Mouse (Mus musculus): ENCODE data around the gene Cltc. TPM values are rescaled to one million over a fixed set of nuclear protein-coding genes. Genes with fewer than 3 reads are reported as not detected.

The Cltc gene
- total RNA-seq, 2 experiments from 2014 or later: 534 to 538 TPM

DNA sequence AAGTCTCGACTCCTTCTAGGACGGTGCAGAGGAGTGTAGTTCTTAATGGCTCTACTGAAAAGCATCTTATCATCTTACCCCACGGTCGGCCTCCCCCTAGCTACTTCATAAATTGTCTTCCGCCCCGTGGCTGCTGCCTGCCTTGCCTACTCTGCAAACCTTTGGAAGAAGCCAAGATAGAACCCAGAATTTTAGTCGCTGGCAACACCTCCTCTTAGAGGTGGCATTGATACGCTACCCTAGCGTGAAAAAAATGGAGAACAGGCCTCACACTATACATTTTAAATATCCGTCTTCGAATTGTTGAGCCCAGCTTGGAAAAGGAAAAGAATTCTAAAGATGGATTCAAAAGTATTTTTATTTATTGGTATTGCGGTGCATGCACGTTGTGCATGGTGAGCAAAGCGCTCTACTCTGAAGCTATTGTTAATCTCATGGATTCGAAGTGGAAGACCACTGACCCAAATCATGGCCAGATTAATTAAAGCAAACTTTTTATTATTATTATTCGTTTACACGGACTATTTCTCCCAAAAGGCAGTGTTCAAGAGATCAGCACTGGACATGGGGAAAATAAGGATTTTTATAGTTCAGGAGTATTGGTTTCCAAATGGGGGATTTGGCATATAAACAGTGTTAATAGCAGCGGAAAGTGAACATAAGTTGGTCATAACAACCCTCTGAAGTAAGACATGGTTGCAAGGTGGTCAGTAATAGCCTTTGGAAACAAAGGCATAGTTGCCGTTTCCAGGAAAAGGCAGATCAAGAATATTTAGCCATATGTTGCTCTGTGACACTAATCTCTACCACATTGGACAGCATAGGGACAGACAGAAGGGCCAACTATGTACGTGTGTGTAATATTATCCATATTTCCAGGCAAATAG lies 73.0 kb downstream of the Cltc start:
- no peak for DNase-seq (ENCODE audit: low spot score in 2 of 2)

DNA sequence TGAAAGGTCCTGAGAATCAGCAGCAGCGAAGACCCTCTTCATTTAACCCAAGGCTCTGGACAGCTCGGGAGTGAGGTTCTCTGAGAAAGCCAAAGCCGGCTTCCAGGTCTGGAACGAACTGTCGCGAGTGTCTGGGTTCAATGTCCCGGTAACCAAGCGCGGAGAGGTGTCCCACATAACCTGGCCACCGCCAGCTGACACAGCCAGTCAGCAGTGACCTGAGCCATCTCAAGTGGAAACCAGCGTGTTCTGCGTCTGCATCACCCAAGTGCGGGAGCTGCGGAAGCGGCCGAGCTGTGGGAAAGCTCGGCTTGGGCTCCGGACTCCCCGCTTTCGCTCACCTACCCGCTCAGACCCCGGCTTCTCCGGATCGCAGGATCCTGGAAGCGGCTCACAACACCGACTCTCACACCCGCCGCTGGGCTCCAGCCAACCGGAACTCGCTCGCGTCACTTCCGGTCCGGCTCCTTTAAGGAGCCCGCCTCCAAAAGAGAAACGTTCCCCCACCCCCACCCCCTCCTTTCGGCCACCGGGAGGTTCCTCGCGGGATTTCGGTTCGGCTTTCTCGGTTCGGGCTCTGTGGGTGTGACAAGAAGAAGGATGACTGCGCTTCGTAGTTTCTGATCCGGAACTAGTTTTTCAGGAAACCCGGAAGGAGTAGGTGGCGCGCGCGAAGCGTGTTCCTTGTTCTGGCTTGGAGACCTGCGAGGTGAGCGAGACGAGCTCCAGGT lies 73.8 kb downstream of the Cltc start, which contains the start of the genes Vmp1 and Ptrh2:
TSS of gene Vmp1 (minus strand) at position 442 of the 731 bp plus-strand sequence.
TSS of gene Ptrh2 (plus strand) at position 591 of the 731 bp plus-strand sequence.
- DNase-seq (ENCODE audit: low spot score in 2 of 2): peak; percentile 91 to 92

DNA sequence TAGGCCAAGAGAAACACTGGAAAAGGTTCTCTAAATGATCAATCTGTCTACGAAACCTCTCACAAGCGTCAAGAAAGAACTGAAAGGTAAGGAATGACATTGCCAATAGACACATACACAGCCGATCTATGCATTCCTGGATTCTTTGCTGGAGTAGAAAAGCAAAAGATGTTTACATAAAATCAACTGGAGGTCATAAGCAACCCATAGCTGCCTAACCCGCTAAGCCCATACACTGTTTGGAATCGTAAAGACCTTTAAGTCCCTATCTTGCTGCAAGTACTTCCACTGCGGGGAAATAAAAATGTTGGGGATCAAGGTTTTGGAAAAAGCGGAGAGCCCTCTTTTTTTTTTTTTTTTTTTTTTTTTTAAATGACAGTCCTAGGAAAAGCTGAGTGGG lies 74.5 kb downstream of the Cltc start:
- no peak for DNase-seq (ENCODE audit: low spot score in 2 of 2)

DNA sequence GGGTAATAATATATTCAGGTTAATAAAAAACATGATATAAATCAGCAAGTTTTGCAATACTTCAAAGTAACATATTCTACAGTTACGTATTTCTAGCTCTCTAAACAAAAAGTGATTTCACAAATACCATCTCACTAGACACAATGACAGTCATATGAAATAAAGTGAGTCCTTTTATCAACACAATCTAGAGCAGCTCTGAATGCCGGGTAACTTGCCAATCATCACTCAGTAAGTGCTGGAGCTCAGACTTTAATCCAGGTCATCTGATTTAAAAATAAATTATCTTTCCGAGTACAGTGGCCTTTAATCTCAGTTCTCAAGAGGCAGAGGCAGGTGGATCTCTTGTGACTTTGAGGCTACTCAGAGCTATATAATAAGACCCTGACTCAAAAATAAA lies 75.9 kb downstream of the Cltc start:
- DNase-seq (ENCODE audit: low spot score in 2 of 2): no peak

DNA sequence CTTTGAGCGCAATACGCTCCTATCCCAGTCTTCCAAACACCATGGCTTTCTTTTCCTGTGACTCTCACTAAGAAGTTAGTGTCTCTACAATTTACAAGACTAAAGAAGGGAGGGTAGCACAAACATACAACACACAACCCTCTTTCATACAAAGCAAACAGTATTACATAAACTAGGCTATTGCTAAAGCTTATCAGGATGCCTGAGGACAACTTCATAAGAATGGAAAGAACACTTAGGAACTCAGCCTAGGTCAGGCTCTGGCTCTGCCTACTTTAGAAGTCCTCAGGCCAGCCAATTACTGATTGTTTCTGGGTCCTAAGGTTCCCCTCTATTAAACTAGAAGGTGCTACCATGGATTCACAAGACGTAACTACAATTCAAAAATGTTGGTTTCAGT lies 76.6 kb downstream of the Cltc start:
- DNase-seq (ENCODE audit: low spot score in 2 of 2): no peak

DNA sequence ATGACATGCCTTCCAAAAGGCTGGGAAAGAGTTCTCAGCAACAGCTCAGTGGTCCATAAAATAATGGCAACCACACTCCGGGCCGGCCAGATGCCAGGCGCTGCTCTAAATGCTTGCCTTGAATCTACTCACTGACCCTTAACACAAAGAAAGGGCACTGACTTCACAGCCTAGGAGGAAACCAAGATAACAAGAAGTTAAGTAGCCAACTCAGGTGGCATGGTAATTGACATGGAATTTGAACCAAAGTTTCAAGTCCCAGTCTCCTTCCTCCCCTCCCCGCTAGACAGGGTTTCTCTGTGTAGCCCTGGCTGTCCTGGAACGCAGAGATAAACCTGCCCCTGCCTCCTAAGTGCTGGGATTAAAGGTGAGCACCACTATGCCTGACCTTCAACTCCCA lies 78.4 kb downstream of the Cltc start:
- DNase-seq (ENCODE audit: low spot score in 2 of 2): no peak

DNA sequence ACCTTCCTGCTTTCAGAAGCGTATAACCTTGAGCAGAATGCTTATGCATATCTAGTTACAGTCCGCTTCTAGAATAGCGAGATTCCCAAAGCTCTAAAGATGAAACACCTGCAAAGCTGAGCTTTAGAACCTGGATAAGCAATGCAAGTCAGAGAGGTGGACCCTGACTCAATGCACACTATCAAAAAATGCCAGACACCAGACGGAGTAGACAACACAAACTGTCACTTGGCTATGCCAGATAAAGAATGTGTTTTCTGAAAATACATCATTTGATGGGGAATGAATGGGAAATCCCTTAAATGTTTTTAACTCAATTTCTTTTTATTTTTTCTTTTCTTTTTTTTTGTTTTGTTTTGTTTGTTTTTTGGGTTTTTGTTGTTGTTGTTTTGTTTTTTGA lies 81.8 kb downstream of the Cltc start:
- no peak for DNase-seq (ENCODE audit: low spot score in 2 of 2)

DNA sequence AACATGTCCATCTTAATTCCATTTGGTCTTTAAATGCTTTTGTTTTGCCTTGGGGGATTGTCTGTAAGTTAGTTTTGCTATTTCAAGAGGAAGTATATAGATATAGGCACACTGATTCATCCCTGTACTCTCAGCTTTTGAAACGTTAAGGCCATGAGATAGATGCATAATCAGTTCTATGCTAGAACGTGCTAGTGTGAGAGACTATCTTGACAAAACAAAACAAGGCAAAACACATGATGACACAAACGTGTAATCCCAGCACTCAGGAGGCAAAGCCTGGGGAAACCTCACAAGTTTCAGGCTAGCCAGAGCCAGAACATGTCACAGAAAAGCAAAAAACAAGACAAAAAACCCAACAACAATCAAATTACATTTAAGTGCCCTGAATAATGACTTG lies 84.6 kb downstream of the Cltc start:
- no peak for DNase-seq (ENCODE audit: low spot score in 2 of 2)

DNA sequence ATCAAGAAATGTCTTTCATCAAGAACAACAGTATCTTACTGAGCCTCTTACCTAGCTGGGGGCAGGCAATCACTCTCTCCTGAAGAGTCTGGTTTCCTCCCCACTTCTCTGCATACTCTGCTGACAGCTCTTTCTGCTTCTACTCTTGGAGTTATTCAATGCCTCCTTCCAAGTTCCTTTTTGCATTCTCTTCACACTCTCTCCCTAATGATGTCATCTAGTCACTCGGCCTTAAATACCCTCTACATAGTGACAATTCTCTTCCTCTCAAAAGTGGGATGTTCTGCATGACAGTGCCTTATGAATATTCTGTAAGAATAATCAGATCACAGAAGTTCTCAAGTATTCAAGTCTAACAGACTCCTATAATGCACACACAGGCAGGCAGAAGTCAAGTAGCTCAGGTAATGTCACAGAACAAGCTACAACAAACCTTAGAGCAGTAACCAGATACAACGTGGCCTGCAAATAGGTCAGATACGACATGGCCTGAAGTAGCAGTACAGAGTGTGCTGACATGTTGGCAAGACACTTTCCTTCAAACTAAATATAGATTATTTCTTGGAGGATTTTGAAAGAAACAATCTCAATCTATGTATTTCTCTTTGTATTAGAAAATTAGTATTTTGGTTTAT lies 86.2 kb downstream of the Cltc start:
- DNase-seq (ENCODE audit: low spot score in 2 of 2): no peak

DNA sequence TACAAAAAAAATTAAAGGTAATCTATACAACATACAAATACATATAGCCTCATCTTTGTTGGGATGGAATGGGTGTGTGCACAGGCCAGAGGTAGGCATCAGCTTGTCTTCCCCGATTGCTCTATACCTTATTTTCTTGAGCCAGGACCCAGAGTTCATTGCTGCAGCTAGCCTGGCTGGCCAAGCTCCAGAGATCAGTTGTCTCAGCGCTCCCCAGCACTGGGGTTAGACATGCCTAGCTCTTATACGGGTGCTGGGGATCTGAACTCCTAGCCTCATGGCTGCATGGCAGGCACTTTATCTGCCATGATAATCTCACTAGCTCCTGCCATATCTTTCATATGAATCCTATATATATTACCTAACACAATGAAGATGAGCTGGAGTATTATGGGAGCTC lies 89.2 kb downstream of the Cltc start:
- DNase-seq (ENCODE audit: low spot score in 2 of 2): no peak

DNA sequence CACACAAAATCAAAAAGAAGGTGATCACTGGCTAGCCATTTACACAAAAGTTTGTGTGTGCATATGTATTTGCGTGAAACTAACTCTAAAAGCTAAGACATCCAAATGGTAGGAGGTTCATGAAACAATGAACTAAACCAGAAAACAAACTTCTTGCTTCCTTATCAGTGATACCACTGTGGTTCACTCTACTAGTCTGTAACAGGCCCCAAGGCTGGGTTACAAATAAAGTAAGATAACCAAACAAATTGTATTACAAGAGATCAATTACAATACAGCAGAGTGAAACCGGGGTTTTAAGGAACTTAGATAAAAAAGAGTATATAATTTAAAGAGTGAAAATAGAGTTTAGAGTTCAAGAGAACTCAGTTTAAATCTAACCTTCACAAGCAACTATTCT lies 89.8 kb downstream of the Cltc start:
- no peak for DNase-seq (ENCODE audit: low spot score in 2 of 2)

DNA sequence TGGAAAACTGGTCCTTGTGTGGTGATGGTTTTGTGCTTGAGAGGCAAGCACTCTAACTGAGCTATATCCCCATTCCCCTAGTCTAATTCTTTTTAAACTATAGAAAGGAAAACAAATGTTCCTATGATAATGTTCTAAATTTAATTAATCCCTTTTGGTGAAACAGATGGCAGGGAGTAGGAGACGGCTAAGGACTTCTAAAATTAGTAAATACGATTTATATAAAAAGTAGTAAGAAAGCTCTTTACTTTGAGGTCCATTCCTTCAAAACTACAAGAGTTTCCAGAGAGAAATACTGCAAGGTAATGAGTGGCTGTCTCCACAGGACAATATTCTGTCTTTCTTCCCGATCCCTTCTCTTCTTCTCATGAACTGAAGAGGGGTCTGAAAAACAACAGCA lies 93.0 kb downstream of the Cltc start:
- DNase-seq (ENCODE audit: low spot score in 2 of 2): no peak

DNA sequence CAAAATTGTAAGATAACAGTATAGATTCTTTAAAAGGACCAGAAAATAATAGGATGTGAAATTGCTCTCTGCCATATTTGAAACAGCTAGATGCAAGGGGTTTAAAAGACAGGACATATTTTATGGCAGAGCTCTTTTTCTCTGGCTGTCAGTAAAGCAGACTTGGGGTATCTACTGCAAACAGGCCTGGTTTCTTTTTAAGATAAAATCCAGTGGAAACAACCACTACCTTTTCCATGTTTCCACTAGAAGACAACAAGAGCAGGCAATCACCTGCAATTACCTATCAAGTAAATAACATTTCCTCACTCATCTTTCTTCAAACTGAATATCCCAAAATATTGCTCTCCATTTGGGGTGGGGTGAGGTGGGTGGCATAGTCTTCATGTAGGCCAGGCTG lies 93.4 kb downstream of the Cltc start:
- no peak for DNase-seq (ENCODE audit: low spot score in 2 of 2)

DNA sequence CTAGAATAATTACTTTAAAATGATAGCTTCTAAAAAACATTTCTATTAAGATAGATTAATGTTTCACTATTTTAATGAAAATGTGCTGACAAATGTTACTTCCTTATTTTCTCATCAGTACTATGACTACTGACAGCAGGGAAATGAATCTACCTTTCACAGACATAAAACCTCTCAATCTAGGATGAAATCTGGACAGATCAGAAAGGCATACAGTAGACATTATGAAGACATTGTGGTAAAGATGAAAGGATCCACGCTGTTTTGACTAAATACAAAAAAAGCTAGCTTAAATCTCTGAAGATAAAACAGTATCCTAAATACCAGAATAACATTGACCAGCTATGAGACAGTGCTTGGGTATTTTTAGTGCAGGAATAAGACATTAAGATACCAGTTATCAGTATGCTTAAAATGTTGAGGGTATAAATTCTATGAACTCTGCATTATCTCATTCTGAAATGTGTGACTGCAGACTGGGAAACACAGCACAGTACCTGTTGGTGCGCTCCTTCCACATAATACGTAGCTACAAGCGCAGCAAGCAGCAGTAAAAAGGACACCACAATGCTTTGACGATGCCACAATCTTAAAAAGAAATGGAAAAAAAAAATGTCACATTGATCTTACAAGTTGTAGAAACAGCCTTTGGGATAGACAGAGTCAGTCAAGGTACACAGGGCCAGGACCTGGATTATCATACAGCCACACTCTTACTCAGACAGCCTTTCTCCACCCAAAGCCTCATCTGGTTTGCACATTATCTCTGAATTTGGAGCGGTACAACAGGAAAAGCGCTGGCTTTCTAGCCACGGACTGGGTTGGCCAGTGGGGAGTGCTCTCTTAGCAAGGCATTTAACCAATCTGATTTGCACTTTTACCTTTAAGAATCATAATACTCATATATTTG lies 94.1 kb downstream of the Cltc start:
- DNase-seq (ENCODE audit: low spot score in 2 of 2): no peak

DNA sequence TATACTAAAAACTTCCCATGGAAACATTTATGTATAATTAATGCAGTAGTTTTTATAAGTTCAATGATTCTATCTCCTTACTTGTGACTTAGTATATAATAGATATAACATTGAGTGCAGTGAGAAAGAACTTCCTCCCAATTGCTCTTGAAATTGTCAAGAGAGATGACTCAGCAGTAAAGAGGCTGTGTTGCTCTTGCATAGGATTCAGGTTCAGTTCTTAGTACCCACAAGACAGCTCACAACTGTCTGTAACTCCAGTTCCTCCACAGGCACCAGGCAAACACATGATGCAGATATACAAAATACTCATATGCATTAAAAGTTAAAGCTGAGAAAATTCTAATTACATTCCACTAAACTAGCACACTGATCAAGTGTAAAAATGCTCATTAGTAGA lies 99.5 kb downstream of the Cltc start:
- no peak for DNase-seq (ENCODE audit: low spot score in 2 of 2)

DNA sequence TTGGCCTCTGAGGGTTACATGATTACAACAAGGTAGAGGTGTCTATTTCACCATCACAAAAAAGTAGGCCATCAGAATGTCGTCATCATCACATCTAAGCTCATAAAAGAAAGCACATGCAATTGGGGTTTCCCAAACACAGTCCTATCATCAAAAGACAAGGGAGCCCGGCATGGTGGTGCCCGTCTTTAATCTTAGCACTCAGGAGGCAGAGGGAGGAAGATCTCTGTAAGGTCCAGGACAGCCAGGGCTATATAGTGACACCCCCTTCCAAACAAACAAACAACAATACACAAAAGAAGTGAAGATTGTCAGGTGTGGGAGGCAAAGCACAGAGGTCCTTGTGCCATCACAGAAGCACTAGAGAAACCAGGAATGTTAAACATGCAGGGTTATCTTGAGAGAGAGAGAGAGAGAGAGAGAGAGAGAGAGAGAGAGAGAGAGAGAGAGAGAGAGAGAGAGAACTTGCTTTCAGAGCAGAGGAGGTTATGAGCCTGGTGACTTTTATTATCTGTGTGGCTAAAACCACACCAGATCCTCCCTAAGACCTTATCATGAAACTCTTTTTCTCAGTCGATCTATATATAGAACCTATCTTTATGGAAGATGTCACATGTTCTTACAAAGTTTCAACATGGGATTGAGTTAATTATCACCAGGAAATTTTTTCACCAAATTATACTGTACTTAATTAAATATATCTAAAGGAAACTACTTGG lies 100.4 kb downstream of the Cltc start:
- DNase-seq (ENCODE audit: low spot score in 2 of 2): no peak

DNA sequence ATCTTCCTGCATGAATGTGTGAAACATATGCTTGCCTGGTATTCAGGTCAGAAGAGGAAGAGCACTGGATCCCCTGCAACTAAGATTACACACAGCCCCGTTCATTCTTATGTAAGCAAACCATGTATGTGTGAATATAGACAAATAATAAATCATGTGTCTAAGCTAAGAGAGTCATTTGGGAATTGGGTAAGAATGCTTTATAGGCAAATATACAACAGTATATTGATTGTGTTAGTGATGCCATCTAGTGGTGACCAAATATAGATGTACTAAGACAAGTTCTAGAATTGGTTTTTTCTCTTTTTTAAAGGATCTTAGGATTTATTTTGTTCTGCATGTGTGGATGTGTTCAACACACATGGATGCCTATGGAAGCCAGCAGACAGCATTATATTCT lies 101.7 kb downstream of the Cltc start:
- DNase-seq (ENCODE audit: low spot score in 2 of 2): no peak

DNA sequence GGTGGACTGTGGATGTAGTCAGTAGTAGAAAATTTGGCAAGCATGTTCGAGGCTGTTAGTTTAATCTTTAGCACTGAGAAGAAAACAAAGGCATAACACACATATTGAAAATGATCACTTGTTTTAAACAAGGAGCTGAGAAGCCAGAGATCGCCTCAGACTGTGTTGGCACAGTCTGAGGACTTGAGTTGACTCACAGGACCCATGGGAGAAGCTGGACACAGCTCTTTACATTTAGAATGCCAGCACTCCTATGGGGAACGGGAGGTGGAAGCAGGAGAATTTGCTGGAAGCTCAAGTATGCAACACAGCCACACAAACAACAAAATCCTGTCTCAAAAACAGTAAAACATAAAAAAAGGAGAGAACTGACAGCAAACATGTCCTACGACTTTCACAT lies 103.3 kb downstream of the Cltc start:
- no peak for DNase-seq (ENCODE audit: low spot score in 2 of 2)

DNA sequence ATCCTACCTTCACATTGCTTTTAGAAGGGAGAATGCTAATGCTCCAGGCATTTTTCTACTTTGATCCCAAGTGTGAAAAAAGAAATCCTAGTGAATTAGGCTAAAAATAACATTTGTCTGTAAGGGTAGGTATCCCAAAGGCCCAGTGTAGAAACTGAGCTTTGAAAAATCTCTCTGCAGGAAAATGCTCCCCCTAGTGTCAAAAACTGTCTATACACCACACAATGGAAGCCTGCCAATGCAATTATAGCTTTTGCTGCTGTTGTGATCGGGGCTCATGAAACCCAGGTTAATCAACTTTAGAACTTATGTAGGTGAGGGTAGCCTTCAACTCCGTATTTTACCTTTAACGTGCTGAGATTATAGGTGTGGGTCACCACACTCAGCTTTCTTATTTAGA lies 103.9 kb downstream of the Cltc start:
- DNase-seq (ENCODE audit: low spot score in 2 of 2): peak; percentile 23 to 53

DNA sequence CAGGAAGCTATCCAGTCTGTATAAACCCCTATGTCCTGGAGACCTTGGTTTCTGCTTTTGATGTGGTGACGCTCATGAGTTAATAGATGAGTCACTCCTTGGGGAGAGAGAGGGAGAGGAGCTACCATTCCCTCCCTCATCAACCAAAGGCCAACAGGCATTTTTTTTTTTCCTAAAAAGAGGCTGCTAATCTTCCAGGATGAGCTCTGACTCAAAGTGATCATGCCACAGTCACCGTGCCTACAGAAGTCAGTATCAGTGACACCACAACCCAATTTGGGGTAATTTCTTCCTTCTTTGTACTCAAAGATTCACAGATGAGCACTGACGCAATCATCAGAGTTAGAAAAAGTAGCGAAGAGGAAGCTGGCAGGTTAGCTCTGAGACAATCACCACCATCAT lies 104.8 kb downstream of the Cltc start:
- DNase-seq (ENCODE audit: low spot score in 2 of 2): no peak

Data from left cerebral cortex, adult 18-20 months (tissue).